Mouse (Mus musculus): Measurements from ENCODE around the gene Jmjd6.
A peak's percentile ranks its signal among the peaks of the same experiment; 100 is the strongest.

Gene Jmjd6

DNA sequence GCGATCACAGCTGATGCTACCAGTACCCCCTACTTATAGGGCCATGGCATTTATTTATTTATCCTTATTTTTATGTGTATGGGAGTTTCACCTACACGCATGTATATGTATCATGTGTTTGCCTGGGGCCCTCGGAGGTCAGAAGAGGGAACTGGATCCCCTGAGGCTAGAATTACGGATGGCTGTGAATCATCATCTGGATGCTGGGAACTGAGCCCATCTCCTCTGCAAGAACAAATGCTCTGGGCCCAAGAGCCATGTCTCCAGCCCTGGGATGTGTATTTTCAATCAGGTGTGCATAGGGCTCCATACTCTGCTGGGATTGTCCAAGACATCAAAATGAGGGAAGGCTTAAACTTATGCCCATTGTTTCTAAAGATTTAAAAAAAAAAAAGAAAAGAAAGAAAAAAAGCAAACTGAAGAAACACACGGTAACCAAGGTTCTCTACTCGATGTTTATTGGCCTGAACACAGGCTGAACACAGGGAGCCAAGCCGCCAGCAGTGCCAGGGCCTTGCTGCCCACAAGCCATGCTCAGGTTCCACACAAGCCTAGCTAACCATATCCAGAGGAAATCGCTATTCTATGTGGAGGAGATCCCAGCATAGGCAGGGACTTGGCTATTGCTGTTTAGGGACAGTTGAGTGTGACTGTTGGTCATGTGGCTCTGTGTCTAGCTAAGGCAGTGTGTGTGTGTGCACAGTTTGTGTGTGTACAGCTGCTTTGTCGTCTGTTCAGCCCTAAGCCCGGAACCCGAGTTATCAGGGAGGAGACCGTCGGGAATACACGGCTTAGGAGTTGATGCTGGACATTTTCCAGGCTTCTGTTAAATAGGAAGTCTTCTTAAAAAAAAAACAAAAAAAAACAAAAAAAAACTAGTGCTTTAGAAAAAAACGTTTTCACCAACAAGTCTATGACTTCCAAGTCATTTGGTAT lies 36.8 kb downstream of the Jmjd6 start:
- DNase-seq = peak; percentile 62 to 72

GRCm38 (mm10) chr11:116802709-116803108 lies 40.5 kb downstream of the Jmjd6 start:
- no peak for DNase-seq

GRCm38 (mm10) chr11:116801106-116801505 lies 42.1 kb downstream of the Jmjd6 start:
- DNase-seq = peak; percentile 31 to 40

GRCm38 (mm10) chr11:116799364-116799763 lies 43.9 kb downstream of the Jmjd6 start:
- DNase-seq = peak; percentile 88 to 92

All from cerebellum, postnatal 10 days (tissue).